In genomic region chr11:58281970-58282496, GRCm38 (mm10) we compare ENCODE assay signal across 10 mouse cellular contexts. TPM values are rescaled to one million over a fixed set of nuclear protein-coding genes. Genes with fewer than 3 reads are reported as not detected.
"Had no signal": no experiment of that assay in that cellular context is flagged by ENCODE, and none has a peak within 500 bp of the region (broad histone marks: within the 10 kb centered on the region; RNA-seq: fewer than 3 reads in every experiment).

No protein-coding gene starts in this region.

- DNase-seq: kidney, adult 18-20 months; kidney, postnatal 25 days; lung, postnatal 14 days; midbrain, embryonic 14.5 days; retina, postnatal 1 day; thymus, postnatal 4 days had no signal

RNA-seq across cellular contexts. Expression of gene 4930438A08Rik, which starts 7.4 kb away (rescaled TPM):
- total RNA-seq: layer of hippocampus, postnatal 25 days; left cerebral cortex, adult 2 months; left cerebral cortex, postnatal 14 days; monocyte, adult 5-6 weeks had no signal
